Mouse (Mus musculus): ENCODE measurements around the gene Trabd2b. TPM values are rescaled to one million over a fixed set of nuclear protein-coding genes. Genes with fewer than 3 reads are reported as not detected.

The Trabd2b gene
- polyA plus RNA-seq (2016; fragmentation: Nextera tagmentation; extraction: Ambion mirVana), result 1.1 and 1.5 TPM in 2 replicates

- ATAC-seq (ENCODE audit: insufficient number of reproducible peaks, low FRiP score), result peak; percentile 40; the same call in 1 of the 2 replicates
- peaks cover 25% of the 10 kb centered on the region for H3K4me1 ChIP-seq (replicated peaks)
- 1% methylated on average over 61 of the region's 61 CpGs for WGBS
- peaks cover 84% of the 10 kb centered on the region for H3K27me3 ChIP-seq (replicated peaks)
- no peaks in the 10 kb centered on the region for H3K9me3 ChIP-seq (replicated peaks)
- peak within 1 kb of the TSS; percentile 76 for H3K4me3 ChIP-seq
- peak within 1 kb of the TSS; percentile 80 for H3K9ac ChIP-seq
- H3K27ac ChIP-seq (ENCODE audit: poor library complexity, severe bottlenecking), result peak within 1 kb of the TSS; percentile 65; the same call in 1 of the 2 replicates
- H3K4me2 ChIP-seq, result peak within 1 kb of the TSS; percentile 93
- no peaks in the 10 kb centered on the region for H3K36me3 ChIP-seq
Observed at GRCm38 (mm10) chr4:114406355-114407101, at the start of gene Trabd2b. Gene Trabd2b, plus strand, starts transcription at chr4:114406724.

GRCm38 (mm10) chr4:114357420-114357819, 49.1 kb upstream of the Trabd2b start:
- Histone ChIP-seq H3K27me3 (replicated peaks) (peaks cover 6% of the 10 kb centered on the region; the same call in 1 of the 2 replicates), H3K9ac (no peak overlapping the region), H3K9me3 (replicated peaks) (no peaks in the 10 kb centered on the region), H3K4me1 (replicated peaks) (peaks cover 33% of the 10 kb centered on the region), H3K36me3 (no peaks in the 10 kb centered on the region), H3K4me3 (no peak overlapping the region), H3K27ac (ENCODE audit: poor library complexity, severe bottlenecking) (no peak overlapping the region), H3K4me2 (no peak overlapping the region)
- WGBS, result under 1% methylated on average over 4 of the region's 4 CpGs
- ATAC-seq (ENCODE audit: insufficient number of reproducible peaks, low FRiP score), result peak; percentile 67

GRCm38 (mm10) chr4:114358874-114359273, 47.6 kb upstream of the Trabd2b start:
- Histone ChIP-seq H3K9ac (no peak overlapping the region), H3K9me3 (replicated peaks) (no peaks in the 10 kb centered on the region), H3K27ac (ENCODE audit: poor library complexity, severe bottlenecking) (no peak overlapping the region), H3K27me3 (replicated peaks) (no peaks in the 10 kb centered on the region), H3K4me1 (replicated peaks) (peaks cover 33% of the 10 kb centered on the region), H3K4me2 (no peak overlapping the region), H3K36me3 (no peaks in the 10 kb centered on the region), H3K4me3 (no peak overlapping the region)
- ATAC-seq (ENCODE audit: insufficient number of reproducible peaks, low FRiP score), result peak; percentile 42; the same call in 1 of the 2 replicates
- WGBS, result 20% methylated on average over 2 of the region's 2 CpGs

GRCm38 (mm10) chr4:114359818-114360217, 46.7 kb upstream of the Trabd2b start:
- Histone ChIP-seq H3K36me3 (no peaks in the 10 kb centered on the region), H3K9me3 (replicated peaks) (no peaks in the 10 kb centered on the region), H3K27ac (ENCODE audit: poor library complexity, severe bottlenecking) (no peak overlapping the region), H3K4me1 (replicated peaks) (peaks cover 33% of the 10 kb centered on the region), H3K4me3 (no peak overlapping the region), H3K4me2 (no peak overlapping the region), H3K9ac (no peak overlapping the region), H3K27me3 (replicated peaks) (0 out of 2 replicates have a peak, but pooled peaks cover 4% of the 10 kb centered on the region)
- no peak for ATAC-seq (ENCODE audit: insufficient number of reproducible peaks, low FRiP score)
- WGBS, result 82% methylated on average over 1 of the region's 1 CpGs

- ATAC-seq (ENCODE audit: insufficient number of reproducible peaks, low FRiP score), result no peak
- no peak overlapping the region for H3K4me3 ChIP-seq
- peaks cover 16% of the 10 kb centered on the region for H3K27me3 ChIP-seq (replicated peaks)
- WGBS, result 76% methylated on average over 2 of the region's 2 CpGs
- H3K4me1 ChIP-seq (replicated peaks), result peaks cover 29% of the 10 kb centered on the region
- H3K9ac ChIP-seq, result no peak overlapping the region
- no peak overlapping the region for H3K27ac ChIP-seq (ENCODE audit: poor library complexity, severe bottlenecking)
- no peaks in the 10 kb centered on the region for H3K9me3 ChIP-seq (replicated peaks)
- no peaks in the 10 kb centered on the region for H3K36me3 ChIP-seq
- no peak overlapping the region for H3K4me2 ChIP-seq
Observed at GRCm38 (mm10) chr4:114361336-114361735, 45.2 kb upstream of the Trabd2b start.

GRCm38 (mm10) chr4:114365000-114365399, 41.5 kb upstream of the Trabd2b start:
- H3K27me3 ChIP-seq (replicated peaks), result peaks cover 42% of the 10 kb centered on the region
- H3K4me2 ChIP-seq, result no peak overlapping the region
- no peak overlapping the region for H3K4me3 ChIP-seq
- H3K4me1 ChIP-seq (replicated peaks), result peaks cover 5% of the 10 kb centered on the region; the same call in 1 of the 2 replicates
- H3K9ac ChIP-seq, result no peak overlapping the region
- no peak for ATAC-seq (ENCODE audit: insufficient number of reproducible peaks, low FRiP score)
- H3K9me3 ChIP-seq (replicated peaks), result no peaks in the 10 kb centered on the region
- no peak overlapping the region for H3K27ac ChIP-seq (ENCODE audit: poor library complexity, severe bottlenecking)
- 62% methylated on average over 4 of the region's 4 CpGs for WGBS
- H3K36me3 ChIP-seq, result no peaks in the 10 kb centered on the region

GRCm38 (mm10) chr4:114365595-114365994, 40.9 kb upstream of the Trabd2b start:
- H3K4me1 ChIP-seq (replicated peaks), result peaks cover 5% of the 10 kb centered on the region; the same call in 1 of the 2 replicates
- no peak overlapping the region for H3K27ac ChIP-seq (ENCODE audit: poor library complexity, severe bottlenecking)
- H3K4me3 ChIP-seq, result no peak overlapping the region
- no peaks in the 10 kb centered on the region for H3K36me3 ChIP-seq
- no peak for ATAC-seq (ENCODE audit: insufficient number of reproducible peaks, low FRiP score)
- peaks cover 43% of the 10 kb centered on the region for H3K27me3 ChIP-seq (replicated peaks)
- H3K4me2 ChIP-seq, result no peak overlapping the region
- H3K9ac ChIP-seq, result no peak overlapping the region
- no peaks in the 10 kb centered on the region for H3K9me3 ChIP-seq (replicated peaks)

- Histone ChIP-seq H3K4me3 (no peak overlapping the region), H3K4me1 (replicated peaks) (peaks cover 5% of the 10 kb centered on the region; the same call in 1 of the 2 replicates), H3K4me2 (no peak overlapping the region), H3K27ac (ENCODE audit: poor library complexity, severe bottlenecking) (no peak overlapping the region), H3K27me3 (replicated peaks) (peaks cover 43% of the 10 kb centered on the region), H3K9ac (no peak overlapping the region), H3K36me3 (no peaks in the 10 kb centered on the region), H3K9me3 (replicated peaks) (no peaks in the 10 kb centered on the region)
- WGBS, result 64% methylated on average over 2 of the region's 2 CpGs
- no peak for ATAC-seq (ENCODE audit: insufficient number of reproducible peaks, low FRiP score)
Observed at GRCm38 (mm10) chr4:114367005-114367404, 39.5 kb upstream of the Trabd2b start.

- no peak overlapping the region for H3K27ac ChIP-seq (ENCODE audit: poor library complexity, severe bottlenecking)
- ATAC-seq (ENCODE audit: insufficient number of reproducible peaks, low FRiP score), result no peak
- H3K4me3 ChIP-seq, result no peak overlapping the region
- H3K27me3 ChIP-seq (replicated peaks), result peaks cover 43% of the 10 kb centered on the region
- H3K9me3 ChIP-seq (replicated peaks), result no peaks in the 10 kb centered on the region
- no peak overlapping the region for H3K4me2 ChIP-seq
- H3K4me1 ChIP-seq (replicated peaks), result peaks cover 5% of the 10 kb centered on the region; the same call in 1 of the 2 replicates
- H3K9ac ChIP-seq, result no peak overlapping the region
- no peaks in the 10 kb centered on the region for H3K36me3 ChIP-seq
- WGBS, result 32% methylated on average over 7 of the region's 7 CpGs
Observed at GRCm38 (mm10) chr4:114367840-114368239, 38.7 kb upstream of the Trabd2b start.

- H3K27ac ChIP-seq (ENCODE audit: poor library complexity, severe bottlenecking), result no peak overlapping the region
- no peak for ATAC-seq (ENCODE audit: insufficient number of reproducible peaks, low FRiP score)
- no peak overlapping the region for H3K4me2 ChIP-seq
- H3K4me3 ChIP-seq, result no peak overlapping the region
- H3K9me3 ChIP-seq (replicated peaks), result no peaks in the 10 kb centered on the region
- WGBS, result 53% methylated on average over 2 of the region's 2 CpGs
- no peaks in the 10 kb centered on the region for H3K36me3 ChIP-seq
- peaks cover 5% of the 10 kb centered on the region; the same call in 1 of the 2 replicates for H3K4me1 ChIP-seq (replicated peaks)
- H3K9ac ChIP-seq, result no peak overlapping the region
- H3K27me3 ChIP-seq (replicated peaks), result peaks cover 41% of the 10 kb centered on the region
Observed at GRCm38 (mm10) chr4:114369591-114369990, 36.9 kb upstream of the Trabd2b start.

GRCm38 (mm10) chr4:114370935-114371715, 35.4 kb upstream of the Trabd2b start:
- H3K27me3 ChIP-seq (replicated peaks), result peaks cover 28% of the 10 kb centered on the region
- H3K4me3 ChIP-seq, result no peak overlapping the region
- peaks cover 5% of the 10 kb centered on the region; the same call in 1 of the 2 replicates for H3K4me1 ChIP-seq (replicated peaks)
- H3K9ac ChIP-seq, result no peak overlapping the region
- no peak overlapping the region for H3K4me2 ChIP-seq
- no peak for ATAC-seq (ENCODE audit: insufficient number of reproducible peaks, low FRiP score)
- H3K27ac ChIP-seq (ENCODE audit: poor library complexity, severe bottlenecking), result no peak overlapping the region
- H3K9me3 ChIP-seq (replicated peaks), result no peaks in the 10 kb centered on the region
- no peaks in the 10 kb centered on the region for H3K36me3 ChIP-seq
